Mouse (Mus musculus): ENCODE results near the gene Kbtbd2. TPM values are rescaled to one million over a fixed set of nuclear protein-coding genes. Genes with fewer than 3 reads are reported as not detected.

The Kbtbd2 gene
- polyA plus RNA-seq, 1 experiment from 2014 or later = 31.2 TPM

DNA sequence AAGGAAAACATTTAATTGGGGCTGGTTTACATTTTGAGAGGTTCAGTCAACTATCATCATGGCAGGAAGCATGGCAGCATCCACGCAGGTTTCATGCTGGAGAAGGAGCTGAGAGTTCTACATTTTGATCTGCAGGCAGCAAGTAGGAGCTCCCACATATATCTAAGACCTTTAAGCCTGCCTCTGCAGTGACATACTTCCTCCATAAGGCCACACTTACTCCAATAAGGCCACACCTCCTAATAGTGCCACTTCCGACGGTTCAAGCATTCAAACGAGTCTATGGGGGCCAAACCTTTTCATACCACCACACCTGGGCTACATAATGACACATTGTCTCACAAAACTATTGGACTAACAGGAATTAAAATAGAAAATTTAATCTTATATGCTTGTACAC is 31.9 kb downstream of the Kbtbd2 start:
- no peaks in the 10 kb centered on the region for H3K36me3 ChIP-seq (ENCODE audit: control insufficient read depth, insufficient read depth, low read length)
- H3K4me2 ChIP-seq (ENCODE audit: low read depth) = no peak overlapping the region
- DNase-seq (ENCODE audit: low spot score) (no peak), ATAC-seq (ENCODE audit: insufficient read depth, low FRiP score, low TSS enrichment) (no peak)
- no peak overlapping the region for H3K4me3 ChIP-seq (ENCODE audit: low read depth, low read length)
- H3K27ac ChIP-seq (ENCODE audit: low read depth, low read length) = no peak overlapping the region
- no peaks in the 10 kb centered on the region for H3K27me3 ChIP-seq (ENCODE audit: control insufficient read depth, insufficient read depth, low read length)
- no peaks in the 10 kb centered on the region for H3K9me3 ChIP-seq (ENCODE audit: control insufficient read depth, low read length)
- no peaks in the 10 kb centered on the region for H3K4me1 ChIP-seq (ENCODE audit: control insufficient read depth, insufficient read depth, low read length)
- H3K9ac ChIP-seq (ENCODE audit: low read length) = no peak overlapping the region
- 85% methylated on average over 4 of the region's 4 CpGs for WGBS

GRCm38 (mm10) chr6:56765265-56765664 is 32.3 kb downstream of the Kbtbd2 start:
- no peak overlapping the region for H3K4me2 ChIP-seq (ENCODE audit: low read depth)
- H3K4me1 ChIP-seq (ENCODE audit: control insufficient read depth, insufficient read depth, low read length) = no peaks in the 10 kb centered on the region
- H3K27me3 ChIP-seq (ENCODE audit: control insufficient read depth, insufficient read depth, low read length) = no peaks in the 10 kb centered on the region
- DNase-seq (ENCODE audit: low spot score) (no peak), ATAC-seq (ENCODE audit: insufficient read depth, low FRiP score, low TSS enrichment) (no peak)
- WGBS = 65% methylated on average over 3 of the region's 3 CpGs
- no peak overlapping the region for H3K4me3 ChIP-seq (ENCODE audit: low read depth, low read length)
- no peaks in the 10 kb centered on the region for H3K36me3 ChIP-seq (ENCODE audit: control insufficient read depth, insufficient read depth, low read length)
- no peak overlapping the region for H3K27ac ChIP-seq (ENCODE audit: low read depth, low read length)
- H3K9ac ChIP-seq (ENCODE audit: low read length) = no peak overlapping the region
- H3K9me3 ChIP-seq (ENCODE audit: control insufficient read depth, low read length) = no peaks in the 10 kb centered on the region

GRCm38 (mm10) chr6:56759324-56759723 is 38.3 kb downstream of the Kbtbd2 start:
- Histone ChIP-seq H3K4me3 (ENCODE audit: low read depth, low read length) (no peak overlapping the region), H3K36me3 (ENCODE audit: control insufficient read depth, insufficient read depth, low read length) (no peaks in the 10 kb centered on the region), H3K27ac (ENCODE audit: low read depth, low read length) (no peak overlapping the region), H3K9ac (ENCODE audit: low read length) (no peak overlapping the region), H3K9me3 (ENCODE audit: control insufficient read depth, low read length) (no peaks in the 10 kb centered on the region), H3K27me3 (ENCODE audit: control insufficient read depth, insufficient read depth, low read length) (no peaks in the 10 kb centered on the region), H3K4me2 (ENCODE audit: low read depth) (no peak overlapping the region), H3K4me1 (ENCODE audit: control insufficient read depth, insufficient read depth, low read length) (no peaks in the 10 kb centered on the region)
- DNase-seq (ENCODE audit: low spot score) (no peak), ATAC-seq (ENCODE audit: insufficient read depth, low FRiP score, low TSS enrichment) (no peak)
- WGBS = 95% methylated on average over 1 of the region's 1 CpGs

DNA sequence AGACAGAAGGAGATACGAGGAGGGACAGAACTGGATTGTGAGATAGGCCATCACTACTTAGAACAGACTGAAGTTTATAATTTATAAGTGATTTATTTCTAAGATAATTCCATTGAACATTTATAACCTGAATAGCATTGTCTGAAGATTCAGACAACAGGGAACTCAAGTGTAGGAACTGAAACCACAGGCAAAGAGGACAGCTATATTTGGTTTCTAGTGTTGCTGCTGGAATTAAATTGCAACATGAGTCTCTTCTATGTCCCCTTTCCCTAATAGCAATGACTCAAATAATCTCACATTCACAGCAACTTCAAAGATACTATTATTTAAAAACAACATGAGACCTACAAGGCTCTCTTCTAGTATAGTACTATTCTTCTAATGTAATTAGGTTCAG is 41.5 kb downstream of the Kbtbd2 start:
- WGBS = 93% methylated on average over 1 of the region's 1 CpGs
- Histone ChIP-seq H3K9me3 (ENCODE audit: control insufficient read depth, low read length) (no peaks in the 10 kb centered on the region), H3K27ac (ENCODE audit: low read depth, low read length) (no peak overlapping the region), H3K36me3 (ENCODE audit: control insufficient read depth, insufficient read depth, low read length) (peaks cover 2% of the 10 kb centered on the region; the same call in 1 of the 2 replicates), H3K4me3 (ENCODE audit: low read depth, low read length) (no peak overlapping the region), H3K27me3 (ENCODE audit: control insufficient read depth, insufficient read depth, low read length) (no peaks in the 10 kb centered on the region), H3K9ac (ENCODE audit: low read length) (no peak overlapping the region), H3K4me1 (ENCODE audit: control insufficient read depth, insufficient read depth, low read length) (no peaks in the 10 kb centered on the region), H3K4me2 (ENCODE audit: low read depth) (no peak overlapping the region)
- no peak for ATAC-seq (ENCODE audit: insufficient read depth, low FRiP score, low TSS enrichment)
- no peak for DNase-seq (ENCODE audit: low spot score)

DNA sequence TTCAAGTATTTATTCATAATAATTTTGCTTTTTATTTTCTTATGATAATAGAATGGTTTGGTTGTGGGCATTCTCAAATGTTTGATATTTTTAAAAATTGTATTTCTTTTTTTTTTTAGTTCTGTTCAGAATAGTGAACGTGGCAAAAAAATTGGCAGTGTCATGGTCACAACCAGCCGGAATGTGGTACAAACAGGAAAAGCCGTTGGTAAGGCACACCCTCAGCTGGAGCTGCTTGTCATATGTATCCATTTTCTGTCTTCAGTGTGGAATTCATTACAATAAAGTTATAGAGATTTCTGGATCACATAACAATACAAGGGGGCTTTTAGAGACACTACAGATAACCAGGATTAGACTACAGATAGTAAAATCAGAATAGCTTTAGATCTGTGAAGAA is 43.9 kb downstream of the Kbtbd2 start:
- Histone ChIP-seq H3K4me2 (ENCODE audit: low read depth) (no peak overlapping the region), H3K27ac (ENCODE audit: low read depth, low read length) (no peak overlapping the region), H3K4me3 (ENCODE audit: low read depth, low read length) (no peak overlapping the region), H3K36me3 (ENCODE audit: control insufficient read depth, insufficient read depth, low read length) (peaks cover 2% of the 10 kb centered on the region; the same call in 1 of the 2 replicates), H3K4me1 (ENCODE audit: control insufficient read depth, insufficient read depth, low read length) (no peaks in the 10 kb centered on the region), H3K9me3 (ENCODE audit: control insufficient read depth, low read length) (no peaks in the 10 kb centered on the region), H3K9ac (ENCODE audit: low read length) (no peak overlapping the region), H3K27me3 (ENCODE audit: control insufficient read depth, insufficient read depth, low read length) (no peaks in the 10 kb centered on the region)
- no peak for ATAC-seq (ENCODE audit: insufficient read depth, low FRiP score, low TSS enrichment)
- no peak for DNase-seq (ENCODE audit: low spot score)
- WGBS = 93% methylated on average over 3 of the region's 3 CpGs

DNA sequence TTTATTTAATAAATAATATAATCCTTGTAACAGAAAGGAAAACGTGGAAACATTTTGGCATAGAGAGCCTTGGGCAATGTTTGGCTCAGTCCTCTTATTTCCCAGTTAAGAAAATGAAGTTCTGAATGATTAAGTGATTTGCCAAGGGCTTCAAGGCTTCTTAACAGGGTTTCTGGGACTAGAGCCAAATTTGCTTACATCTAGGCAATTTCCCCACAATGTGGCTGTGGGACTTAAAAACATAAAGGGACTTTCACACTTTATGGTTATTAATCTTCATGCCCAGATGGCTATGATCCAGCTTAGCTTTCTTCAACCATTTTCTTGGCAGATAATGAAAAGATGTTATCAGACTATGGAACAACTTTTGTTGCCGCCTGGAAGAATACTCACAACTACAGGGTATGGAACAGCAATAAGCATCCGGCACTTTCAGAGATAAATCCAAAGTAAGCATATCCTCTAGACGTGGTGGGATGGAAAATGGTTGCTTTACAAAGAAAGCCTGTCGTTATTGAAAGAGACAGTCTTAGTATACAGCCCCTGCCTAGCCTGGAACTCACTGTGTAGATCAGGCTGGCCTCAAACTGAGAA is 51.6 kb downstream of the Kbtbd2 start:
- no peak overlapping the region for H3K4me2 ChIP-seq (ENCODE audit: low read depth)
- H3K27ac ChIP-seq (ENCODE audit: low read depth, low read length) = no peak overlapping the region
- no peaks in the 10 kb centered on the region for H3K4me1 ChIP-seq (ENCODE audit: control insufficient read depth, insufficient read depth, low read length)
- H3K36me3 ChIP-seq (ENCODE audit: control insufficient read depth, insufficient read depth, low read length) = peaks cover 4% of the 10 kb centered on the region; the same call in 1 of the 2 replicates
- no peaks in the 10 kb centered on the region for H3K9me3 ChIP-seq (ENCODE audit: control insufficient read depth, low read length)
- DNase-seq (ENCODE audit: low spot score) (no peak), ATAC-seq (ENCODE audit: insufficient read depth, low FRiP score, low TSS enrichment) (no peak)
- H3K4me3 ChIP-seq (ENCODE audit: low read depth, low read length) = no peak overlapping the region
- no peaks in the 10 kb centered on the region for H3K27me3 ChIP-seq (ENCODE audit: control insufficient read depth, insufficient read depth, low read length)
- no peak overlapping the region for H3K9ac ChIP-seq (ENCODE audit: low read length)
- WGBS = 91% methylated on average over 5 of the region's 5 CpGs

GRCm38 (mm10) chr6:56732545-56732944 is 65.1 kb downstream of the Kbtbd2 start:
- no peaks in the 10 kb centered on the region for H3K27me3 ChIP-seq (ENCODE audit: control insufficient read depth, insufficient read depth, low read length)
- H3K4me2 ChIP-seq (ENCODE audit: low read depth) = no peak overlapping the region
- no peaks in the 10 kb centered on the region for H3K9me3 ChIP-seq (ENCODE audit: control insufficient read depth, low read length)
- ATAC-seq (ENCODE audit: insufficient read depth, low FRiP score, low TSS enrichment) = no peak
- DNase-seq (ENCODE audit: low spot score) = no peak
- H3K27ac ChIP-seq (ENCODE audit: low read depth, low read length) = no peak overlapping the region
- H3K4me3 ChIP-seq (ENCODE audit: low read depth, low read length) = no peak overlapping the region
- H3K4me1 ChIP-seq (ENCODE audit: control insufficient read depth, insufficient read depth, low read length) = no peaks in the 10 kb centered on the region
- no peak overlapping the region for H3K9ac ChIP-seq (ENCODE audit: low read length)
- 0 out of 2 replicates have a peak, but pooled peaks cover 2% of the 10 kb centered on the region for H3K36me3 ChIP-seq (ENCODE audit: control insufficient read depth, insufficient read depth, low read length)
- 83% methylated on average over 2 of the region's 2 CpGs for WGBS

Other genes with a start within 250 kb of the Kbtbd2 start
- 2.5 and 2.9 TPM in 2 replicates for gene Pde1c, start 228.7 kb downstream of the Kbtbd2 start, polyA plus RNA-seq (2014; fragmentation: Nextera tagmentation; extraction: Ambion mirVana)
- 172 and 177 TPM in 2 replicates for gene Lsm5, start 93.1 kb downstream of the Kbtbd2 start, polyA plus RNA-seq (2014; fragmentation: Nextera tagmentation; extraction: Ambion mirVana)
- 31.3 and 32.7 TPM in 2 replicates for gene Avl9, start 82.9 kb downstream of the Kbtbd2 start, polyA plus RNA-seq (2014; fragmentation: Nextera tagmentation; extraction: Ambion mirVana)
- gene Fkbp9, start 34.2 kb upstream of the Kbtbd2 start, polyA plus RNA-seq (2014; fragmentation: Nextera tagmentation; extraction: Ambion mirVana) = 61.0 and 61.7 TPM in 2 replicates
- gene Nt5c3, start 126.1 kb upstream of the Kbtbd2 start, polyA plus RNA-seq (2014; fragmentation: Nextera tagmentation; extraction: Ambion mirVana) = 89.0 and 90.7 TPM in 2 replicates
- gene Vmn1r4, start 126.2 kb upstream of the Kbtbd2 start, polyA plus RNA-seq (2014; fragmentation: Nextera tagmentation; extraction: Ambion mirVana) = 0.21 and 0.28 TPM in 2 replicates
- not detected in 2 replicates for gene Vmn1r5, start 172.5 kb upstream of the Kbtbd2 start, polyA plus RNA-seq (2014; fragmentation: Nextera tagmentation; extraction: Ambion mirVana)
- gene Vmn1r6, start 199.4 kb upstream of the Kbtbd2 start, polyA plus RNA-seq (2014; fragmentation: Nextera tagmentation; extraction: Ambion mirVana) = not detected in 2 replicates
- gene Vmn1r7, start 227.5 kb upstream of the Kbtbd2 start, polyA plus RNA-seq (2014; fragmentation: Nextera tagmentation; extraction: Ambion mirVana) = not detected in 2 replicates
- not detected in 2 replicates for gene Vmn1r8, start 234.5 kb upstream of the Kbtbd2 start, polyA plus RNA-seq (2014; fragmentation: Nextera tagmentation; extraction: Ambion mirVana)